Mouse (Mus musculus) lung, adult 2 months (tissue): ENCODE measurements around the gene Nod1.

Experiments used
- CTCF ChIP-seq: fragments of 200-500 bp; IDR thresholded peaks from 2 replicates; pipeline ENCODE4 v1.5.1; 2011; ENCODE audit warnings: mild to moderate bottlenecking, low read length, control low read depth; ENCODE audit not compliant: insufficient read depth
- POLR2A ChIP-seq: fragments of 200-500 bp; IDR thresholded peaks from 2 replicates; pipeline ENCODE4 v1.6.1; 2011; ENCODE audit warnings: low read depth, mild to moderate bottlenecking, control low read depth, low read length, borderline replicate concordance; ENCODE audit errors: extremely low read depth

- TF ChIP-seq CTCF (no peak), POLR2A (no peak)
These were observed 37.2 kb upstream of the Nod1 start for GRCm38 (mm10) chr6:55009391-55010230.
